Mouse (Mus musculus) adrenal gland, postnatal 25 days (tissue): ENCODE measurements around the gene Cldn34c2. TPM values are rescaled to one million over a fixed set of nuclear protein-coding genes. Genes with fewer than 3 reads are reported as not detected.
"Not testable (repeated sequence)": the region's sequence is repeated elsewhere in the genome, so short reads cannot be mapped to it uniquely, and the experiment has no call there.

Source experiments
- DNase-seq: peaks from one replicate; pipeline ENCODE4 v3.0.0; 2021; ENCODE audit warnings: mixed read lengths
- long read RNA-seq: library from polyadenylated mRNA; stranded (forward); transcript quantifications from one replicate; pipeline ENCODE4 v2.0.0, GENCODE M21; 2021
- total RNA-seq: library from RNA; stranded (reverse); gene quantifications from 2 replicates; pipeline ENCODE4 v1.2.3, GENCODE M21; 2021

Cldn34c2 gene
- 4.4 and 6.6 TPM in 2 replicates for total RNA-seq
- long read RNA-seq, result 0 reads

- not testable (repeated sequence) for DNase-seq
These were observed at the start of gene Cldn34c2 for GRCm38 (mm10) chrX:123581400-123581799. Cldn34c2 (plus strand) TSS chrX:123581700.

- not testable (repeated sequence) for DNase-seq
These were observed 30.1 kb upstream of the Cldn34c2 start for GRCm38 (mm10) chrX:123551378-123551777.

- not testable (repeated sequence) for DNase-seq
These were observed 30.8 kb downstream of the Cldn34c2 start for GRCm38 (mm10) chrX:123612158-123612828.

Other genes with a start within 250 kb of the Cldn34c2 start
- not detected in 2 replicates for gene Gm17467, start 123.1 kb downstream of the Cldn34c2 start, total RNA-seq
- not detected in 2 replicates for gene Cldn34c3, start 212.0 kb downstream of the Cldn34c2 start, total RNA-seq